Mouse (Mus musculus) CD4-positive helper T cell, adult 2 months (primary cell): Measurements from ENCODE around the gene Dnaaf2.
A peak's percentile ranks its signal among the peaks of the same experiment; 100 is the strongest.
"Not testable (repeated sequence)": the region's sequence is repeated elsewhere in the genome, so short reads cannot be mapped to it uniquely, and the experiment has no call there.

ENCODE experiments used
- DNase-seq: peaks from one replicate; pipeline ENCODE4 v3.0.0-alpha.2; 2012; ENCODE audit warnings: low read depth, missing footprints, low spot score

Dnaaf2 gene

GRCm38 (mm10) chr12:69166861-69167581 lies 31.2 kb downstream of the Dnaaf2 start:
- DNase-seq = not testable (repeated sequence)

- peak; percentile 42 for DNase-seq
Observed at GRCm38 (mm10) chr12:69164904-69165303, 33.3 kb downstream of the Dnaaf2 start.

GRCm38 (mm10) chr12:69163586-69163985 lies 34.6 kb downstream of the Dnaaf2 start:
- DNase-seq = not testable (repeated sequence)

DNA sequence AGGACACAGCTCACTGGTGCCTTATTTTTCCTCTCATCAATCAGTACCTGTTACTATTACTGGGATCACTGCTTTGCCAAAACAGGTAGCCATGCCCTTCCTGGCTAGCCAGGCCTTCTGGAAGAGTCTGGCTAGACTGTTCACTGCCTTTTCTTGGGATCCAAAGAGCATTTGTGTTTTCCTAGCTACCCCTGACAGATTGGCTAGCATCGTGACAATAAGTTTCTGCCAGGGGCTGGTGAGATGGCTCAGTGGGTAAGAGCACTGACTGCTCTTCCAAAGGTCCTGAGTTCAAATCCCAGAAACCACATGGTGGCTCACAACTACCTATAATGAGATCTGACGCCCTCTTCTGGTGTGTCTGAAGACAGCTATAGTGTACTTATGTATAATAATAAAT lies 37.6 kb downstream of the Dnaaf2 start:
- DNase-seq = not testable (repeated sequence)

DNA sequence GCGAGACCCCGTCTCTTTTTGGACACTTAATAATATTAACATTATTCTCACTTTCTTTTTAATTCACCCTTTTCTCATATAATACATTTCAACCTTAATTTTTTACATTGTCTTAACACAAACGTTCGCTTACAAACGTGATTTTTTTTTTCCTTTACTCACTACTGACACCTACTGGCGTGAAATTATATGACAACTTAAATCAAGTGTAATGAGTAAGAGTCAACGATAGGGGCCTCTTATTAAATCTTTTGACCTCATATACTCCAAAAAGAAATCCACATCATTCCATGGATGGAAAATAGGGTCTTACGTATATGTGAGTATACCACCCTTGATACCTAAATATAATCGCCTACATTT lies 38.7 kb downstream of the Dnaaf2 start:
- peak; percentile 89 for DNase-seq

DNA sequence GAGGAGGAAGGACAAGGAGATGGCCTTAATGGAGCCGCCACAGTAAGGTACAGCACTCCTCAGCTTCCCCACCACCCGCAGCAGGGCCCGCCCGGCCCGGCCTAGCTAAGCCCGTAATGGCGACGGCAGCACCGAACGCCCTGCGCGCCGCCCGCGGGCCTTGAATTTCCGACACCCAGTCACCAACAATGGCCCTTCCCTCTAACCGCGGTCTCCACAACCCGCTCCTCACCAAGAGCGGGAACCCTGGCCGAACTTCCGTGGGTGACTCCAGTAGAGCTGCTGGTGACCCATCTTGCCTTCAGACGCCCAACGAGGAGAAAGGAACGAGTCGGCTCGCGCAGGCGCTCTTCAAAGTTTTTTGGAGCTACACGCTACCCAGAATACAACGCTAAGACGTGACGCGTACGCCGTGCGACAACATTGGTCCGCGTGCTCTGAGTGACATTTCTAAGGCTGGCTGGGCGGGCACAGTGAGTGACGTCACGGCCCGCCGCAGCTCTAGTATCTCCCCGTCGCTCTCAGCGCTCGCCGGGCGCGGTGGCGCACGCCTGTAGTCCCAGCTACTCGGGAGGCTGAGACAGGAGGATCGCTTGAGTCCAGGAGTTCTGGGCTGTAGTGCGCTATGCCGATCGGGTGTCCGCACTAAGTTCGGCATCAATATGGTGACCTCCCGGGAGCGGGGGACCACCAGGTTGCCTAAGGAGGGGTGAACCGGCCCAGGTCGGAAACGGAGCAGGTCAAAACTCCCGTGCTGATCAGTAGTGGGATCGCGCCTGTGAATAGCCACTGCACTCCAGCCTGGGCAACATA lies 39.3 kb downstream of the Dnaaf2 start, which contains the start of gene Rps29:
Rps29 (minus strand) TSS at position 422 of the 813 bp plus-strand sequence.
- DNase-seq = peak; percentile 99

DNA sequence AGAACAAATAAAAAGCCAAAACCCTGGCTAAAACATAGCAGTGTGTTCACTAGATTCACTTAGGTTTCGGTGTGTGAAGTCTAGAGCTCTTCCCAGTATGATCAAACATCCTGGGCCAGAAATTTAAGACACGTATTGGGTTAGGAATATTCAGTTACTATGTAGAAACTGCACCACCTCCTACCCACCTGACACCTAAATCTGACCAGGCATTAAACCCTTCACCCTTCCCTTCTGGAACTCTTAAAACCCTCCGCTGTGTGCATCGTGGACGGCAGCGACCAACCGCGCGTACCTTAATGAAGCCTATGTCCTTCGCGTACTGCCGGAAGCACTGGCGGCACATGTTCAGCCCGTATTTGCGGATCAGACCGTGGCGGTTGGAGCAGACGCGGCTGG lies 39.9 kb downstream of the Dnaaf2 start:
- DNase-seq = no peak

DNA sequence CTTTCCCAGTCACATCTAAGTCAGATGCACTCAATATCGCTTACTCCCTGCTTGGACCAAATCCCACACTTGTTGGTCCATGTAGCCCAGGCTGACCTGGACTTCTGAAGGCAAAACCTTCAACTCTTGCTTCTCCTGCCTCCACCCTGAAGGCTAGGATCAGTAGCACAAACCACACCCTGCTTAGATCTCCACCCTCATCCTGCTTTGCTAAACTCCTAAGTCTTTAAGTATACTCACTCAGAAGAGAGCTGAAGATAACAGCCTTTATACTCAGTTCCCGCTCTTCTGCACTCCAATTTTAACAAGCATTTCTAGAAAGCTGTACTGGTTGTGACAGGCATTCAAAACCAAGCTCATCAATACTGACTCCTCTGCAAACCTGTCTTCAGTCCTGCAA lies 41.1 kb downstream of the Dnaaf2 start:
- DNase-seq = no peak

GRCm38 (mm10) chr12:69156436-69156835 lies 41.8 kb downstream of the Dnaaf2 start:
- no peak for DNase-seq

GRCm38 (mm10) chr12:69155923-69156322 lies 42.3 kb downstream of the Dnaaf2 start:
- no peak for DNase-seq

GRCm38 (mm10) chr12:69150049-69150448 lies 48.2 kb downstream of the Dnaaf2 start:
- no peak for DNase-seq

GRCm38 (mm10) chr12:69147166-69147735 lies 51.0 kb downstream of the Dnaaf2 start:
- no peak for DNase-seq

DNA sequence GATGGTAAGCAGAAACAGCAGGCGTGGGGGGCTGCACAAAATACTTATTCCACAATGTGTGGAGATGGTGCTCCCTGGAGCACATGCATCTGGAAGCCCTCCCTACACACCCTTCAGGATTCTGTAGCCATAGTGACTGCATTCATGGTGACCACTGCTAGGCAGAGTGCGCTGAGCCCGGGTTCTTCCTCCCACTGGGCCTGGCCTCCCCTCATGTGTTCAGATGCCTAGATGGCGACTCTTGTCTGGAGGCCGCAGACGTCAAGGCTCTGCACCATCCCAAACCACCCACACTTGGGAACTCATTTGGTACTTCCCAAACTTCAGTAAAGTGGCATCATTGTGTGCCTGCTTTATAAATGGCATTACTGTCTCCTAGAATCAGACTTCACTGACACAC lies 54.8 kb downstream of the Dnaaf2 start:
- DNase-seq = no peak

DNA sequence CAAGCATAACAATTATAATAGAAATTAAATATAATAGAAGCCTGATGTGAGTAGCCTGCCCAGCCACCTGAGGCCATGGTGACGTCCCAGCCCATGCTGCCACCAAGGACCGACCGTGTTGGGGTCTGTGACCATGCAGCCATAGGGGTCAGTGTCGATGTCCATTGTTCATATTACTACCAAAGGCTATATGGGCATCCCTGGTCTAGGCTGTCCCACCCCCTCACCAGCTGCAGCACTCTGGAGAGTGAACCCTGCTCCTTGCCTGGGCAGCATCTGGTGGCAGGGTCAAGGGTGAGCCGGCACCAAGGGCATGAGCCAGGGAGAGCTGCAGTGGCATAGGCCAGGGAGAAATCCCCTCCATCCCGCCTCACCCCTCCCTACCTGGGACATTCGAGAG lies 58.4 kb downstream of the Dnaaf2 start:
- DNase-seq = no peak

DNA sequence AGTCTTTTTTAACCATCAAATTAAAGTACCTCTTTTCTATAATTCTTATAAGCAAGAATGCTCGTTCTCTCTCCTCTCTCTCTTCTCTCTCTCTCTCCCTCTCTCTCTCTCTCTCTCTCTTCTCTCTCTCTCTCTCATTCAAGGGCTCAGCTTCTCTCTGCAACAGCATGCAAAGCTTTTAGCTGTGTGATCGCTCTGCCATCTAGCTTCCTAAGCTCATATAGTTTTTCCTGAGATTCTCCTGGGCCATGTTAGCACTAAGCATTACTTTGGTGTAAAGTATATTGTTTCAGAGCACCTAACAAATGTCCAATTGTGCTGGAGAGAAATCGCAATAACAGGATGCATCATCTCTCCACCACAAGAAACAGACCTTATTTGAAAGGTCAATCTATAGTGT lies 59.0 kb downstream of the Dnaaf2 start:
- no peak for DNase-seq
